Mouse (Mus musculus) MEL (cell line): ENCODE measurements around the gene Sar1a. TPM values are rescaled to one million over a fixed set of nuclear protein-coding genes. Genes with fewer than 3 reads are reported as not detected.
A peak's percentile ranks its signal among the peaks of the same experiment; 100 is the strongest.

ENCODE experiments used
- DNase-seq: peaks from one replicate; pipeline ENCODE4 v3.0.0; 2011; ENCODE audit warnings: low read depth, low spot score
- H3K27ac ChIP-seq: 2 replicates; pipeline ENCODE4 v1.5.1; 2012; ENCODE audit warnings: low read depth, mild to moderate bottlenecking, control low read depth, low read length, moderate library complexity; ENCODE audit not compliant: control insufficient read depth
- H3K27me3 ChIP-seq, 2 experiments: fragments of 150-350 bp in 1 of 2; sonication (generic) in 1 of 2; 2 replicates each; pipeline ENCODE4 v1.6.1; 2012; ENCODE audit warnings: low read length in 2 of 2, mild to moderate bottlenecking in 2 of 2, improper control_type of control experiment in 1 of 2, moderate library complexity in 1 of 2; ENCODE audit not compliant: insufficient read depth in 2 of 2, control insufficient read depth in 1 of 2
- H3K36me3 ChIP-seq, 2 experiments: 2 replicates each; pipeline ENCODE4 v1.6.1; 2012 to 2014; ENCODE audit warnings: low read length in 2 of 2, improper control_type of control experiment in 1 of 2, inconsistent platforms in 1 of 2, mild to moderate bottlenecking in 1 of 2; ENCODE audit not compliant: insufficient read depth in 2 of 2, control insufficient read depth in 1 of 2
- H3K4me1 ChIP-seq, 2 experiments: fragments of 150-350 bp in 1 of 2; sonication (generic) in 1 of 2; 2 replicates each; pipeline ENCODE4 v1.6.1; 2012; ENCODE audit warnings: low read length in 2 of 2, improper control_type of control experiment in 1 of 2, mild to moderate bottlenecking in 1 of 2; ENCODE audit not compliant: insufficient read depth in 2 of 2, control insufficient read depth in 1 of 2
- H3K4me3 ChIP-seq, 2 experiments: fragments of 150-350 bp in 1 of 2; sonication (generic) in 1 of 2; 2 replicates each; pipeline ENCODE4 v1.5.1; 2012; ENCODE audit warnings: low read depth in 2 of 2, low read length in 2 of 2, mild to moderate bottlenecking in 2 of 2, moderate library complexity in 2 of 2, control low read depth in 1 of 2, improper control_type of control experiment in 1 of 2; ENCODE audit not compliant: control insufficient read depth in 1 of 2, insufficient read depth in 1 of 2
- H3K79me2 ChIP-seq: 2 replicates; pipeline ENCODE4 v1.6.1; 2012; ENCODE audit warnings: mild to moderate bottlenecking, low read length, moderate library complexity; ENCODE audit not compliant: control insufficient read depth, poor library complexity, insufficient read depth
- H3K9ac ChIP-seq: 2 replicates; pipeline ENCODE4 v1.6.1; 2012; ENCODE audit warnings: low read depth, mild to moderate bottlenecking, control low read depth, low read length, moderate library complexity; ENCODE audit not compliant: control insufficient read depth, poor library complexity, severe bottlenecking
- H3K9me3 ChIP-seq: fragments of 150-350 bp; sonication (generic); replicated peaks from 2 replicates; pipeline ENCODE4 v1.6.1; 2012; ENCODE audit warnings: mild to moderate bottlenecking, low read length, improper control_type of control experiment, moderate library complexity; ENCODE audit not compliant: insufficient read depth
- CHD2 ChIP-seq: IDR thresholded peaks from 2 replicates; pipeline ENCODE4 v1.6.1; 2011; ENCODE audit warnings: low read length, improper control_type of control experiment
- CTCF ChIP-seq, 3 experiments: IDR thresholded peaks in 2 of 3; conservative IDR thresholded peaks in 1 of 3; 2 replicates each; pipeline ENCODE4 v1.5.1; 2011 to 2012; ENCODE audit warnings: low read length in 3 of 3, low read depth in 2 of 3, mild to moderate bottlenecking in 2 of 3, improper control_type of control experiment in 1 of 3, inconsistent platforms in 1 of 3, mixed read lengths in 1 of 3, moderate library complexity in 1 of 3; ENCODE audit not compliant: control insufficient read depth in 1 of 3, insufficient read depth in 1 of 3, poor library complexity in 1 of 3, severe bottlenecking in 1 of 3
- E2F4 ChIP-seq: IDR thresholded peaks from 2 replicates; pipeline ENCODE4 v1.6.1; 2011; ENCODE audit warnings: low read depth, low read length, improper control_type of control experiment, borderline replicate concordance
- EP300 ChIP-seq, 2 experiments: IDR thresholded peaks; 2 replicates each; pipeline ENCODE4 v1.6.1; 2011; ENCODE audit warnings: improper control_type of control experiment in 2 of 2, low read length in 2 of 2, low read depth in 1 of 2, mild to moderate bottlenecking in 1 of 2
- MAX ChIP-seq: IDR thresholded peaks from 2 replicates; pipeline ENCODE4 v1.6.1; 2011; ENCODE audit warnings: low read length, improper control_type of control experiment
- MEF2A ChIP-seq: IDR thresholded peaks from 2 replicates; pipeline ENCODE4 v1.6.1; 2014; ENCODE audit warnings: low read depth, mild to moderate bottlenecking, inconsistent platforms, low read length, improper control_type of control experiment; ENCODE audit not compliant: poor library complexity, insufficient replicate concordance, severe bottlenecking; ENCODE audit errors: extremely low read depth
- MXI1 ChIP-seq: IDR thresholded peaks from 2 replicates; pipeline ENCODE4 v1.6.1; 2011; ENCODE audit warnings: mild to moderate bottlenecking, low read depth, low read length, improper control_type of control experiment
- POLR2AphosphoS5 ChIP-seq: IDR thresholded peaks from 2 replicates; pipeline ENCODE4 v1.6.1; 2012; ENCODE audit warnings: low read depth, borderline replicate concordance, mild to moderate bottlenecking, inconsistent platforms, low read length, moderate library complexity, mixed read lengths
- RAD21 ChIP-seq: IDR thresholded peaks from 2 replicates; pipeline ENCODE4 v1.6.1; 2011; ENCODE audit warnings: mild to moderate bottlenecking, low read depth, low read length, improper control_type of control experiment
- RCOR1 ChIP-seq: IDR thresholded peaks from 2 replicates; pipeline ENCODE4 v1.6.1; 2012; ENCODE audit warnings: low read depth, mild to moderate bottlenecking, inconsistent platforms, low read length, improper control_type of control experiment
- SIN3A ChIP-seq: IDR thresholded peaks from 2 replicates; pipeline ENCODE4 v1.6.1; 2012; ENCODE audit warnings: low read length, improper control_type of control experiment, inconsistent platforms
- SMC3 ChIP-seq: IDR thresholded peaks from 2 replicates; pipeline ENCODE4 v1.6.1; 2011; ENCODE audit warnings: low read depth, low read length, improper control_type of control experiment
- TBP ChIP-seq: IDR thresholded peaks from 2 replicates; pipeline ENCODE4 v1.8.0; 2011; ENCODE audit warnings: low read depth, low read length, improper control_type of control experiment
- USF2 ChIP-seq, 2 experiments: IDR thresholded peaks; 2 replicates each; pipeline ENCODE4 v1.6.1; 2011 to 2012; ENCODE audit warnings: improper control_type of control experiment in 2 of 2, low read length in 2 of 2, borderline replicate concordance in 1 of 2, inconsistent platforms in 1 of 2, low read depth in 1 of 2, mild to moderate bottlenecking in 1 of 2; ENCODE audit not compliant: insufficient read depth in 1 of 2
- ZC3H11A ChIP-seq: IDR thresholded peaks from 2 replicates; pipeline ENCODE4 v1.6.1; 2012; ENCODE audit warnings: low read depth, mild to moderate bottlenecking, inconsistent platforms, low read length, improper control_type of control experiment
- polyA plus RNA-seq, 2 experiments: library from polyadenylated mRNA; stranded (reverse) in 1 of 2; unstranded in 1 of 2; fragments of >175 nt in 1 of 2; fragments of >200 nt in 1 of 2; gene quantifications; 2 replicates each; pipeline versions ENCODE4 v1.2.1 to v1.2.4; 2012; ENCODE audit warnings: low replicate concordance in 2 of 2, low read depth in 1 of 2; ENCODE audit not compliant: insufficient read length in 2 of 2, insufficient read depth in 1 of 2, missing spikeins in 1 of 2
- total RNA-seq: library from RNA; depleted of rRNA; stranded (reverse); fragments of 300-350 nt; gene quantifications from 2 replicates; pipeline ENCODE4 v1.2.3, GENCODE M21; 2012

Sar1a gene
- total and polyA plus RNA-seq, 3 experiments: 133 to 135 TPM; not detected in 1

DNA sequence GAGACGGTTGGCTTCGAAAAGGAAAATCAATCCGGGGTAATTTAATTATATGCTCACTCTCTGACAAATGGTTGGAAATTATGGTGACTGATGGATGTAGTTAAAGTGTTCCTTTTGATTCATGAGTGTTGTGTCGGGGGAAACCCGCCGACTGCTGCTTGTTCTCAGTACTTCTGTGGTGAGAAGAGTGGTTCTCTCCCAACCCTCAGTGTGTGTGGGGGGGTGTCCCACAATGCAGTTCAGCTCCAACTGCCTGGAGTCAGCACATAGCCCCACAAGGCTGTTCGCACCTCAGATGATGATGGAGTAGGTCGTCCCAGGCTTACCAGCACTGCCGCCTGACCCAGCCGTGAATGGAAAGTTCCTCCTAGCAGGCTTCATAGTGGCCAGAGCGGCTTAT is 49.1 kb downstream of the Sar1a start:
- TF ChIP-seq EP300 (IDR thresholded peaks at IDR 0.05; ENCODE audit: low read depth in 1 of 2, low read length in 2 of 2): no peak
- no peak for DNase-seq
- Histone ChIP-seq H3K36me3 (no peaks in the 10 kb centered on the region; a peak in 1 of 4 replicates), H3K4me1 (no peaks in the 10 kb centered on the region), H3K79me2 (no peaks in the 10 kb centered on the region), H3K9me3 (no peaks in the 10 kb centered on the region), H3K9ac (no peak overlapping the region), H3K4me3 (no peak overlapping the region), H3K27me3 (no peaks in the 10 kb centered on the region), H3K27ac (no peak overlapping the region)

- no peaks in the 10 kb centered on the region for H3K4me1 ChIP-seq
- H3K9ac ChIP-seq: no peak overlapping the region
- no peaks in the 10 kb centered on the region for H3K9me3 ChIP-seq
- no peaks in the 10 kb centered on the region for H3K79me2 ChIP-seq
- H3K27ac ChIP-seq: no peak overlapping the region
- H3K36me3 ChIP-seq: no peaks in the 10 kb centered on the region; a peak in 1 of 4 replicates
- no peak for TF ChIP-seq ZC3H11A
- peak; percentile 2 to 31 (median 14); a peak in 3 of 6 replicates for TF ChIP-seq CTCF (IDR thresholded peaks at IDR 0.05 in 2 of 3, conservative IDR thresholded peaks at IDR 0.05 in 1 of 3; ENCODE audit: control insufficient read depth in 1 of 3, insufficient read depth in 1 of 3, low read depth in 2 of 3, low read length in 3 of 3, poor library complexity in 1 of 3, severe bottlenecking in 1 of 3)
- DNase-seq: no peak
- no peaks in the 10 kb centered on the region for H3K27me3 ChIP-seq
- H3K4me3 ChIP-seq: no peak overlapping the region
Observed at GRCm38 (mm10) chr10:61730171-61730570, 50.1 kb downstream of the Sar1a start.

GRCm38 (mm10) chr10:61734377-61734776 is 54.3 kb downstream of the Sar1a start:
- Histone ChIP-seq H3K4me1 (no peaks in the 10 kb centered on the region), H3K79me2 (no peaks in the 10 kb centered on the region), H3K27me3 (no peaks in the 10 kb centered on the region), H3K36me3 (no peaks in the 10 kb centered on the region; a peak in 1 of 4 replicates), H3K4me3 (no peak overlapping the region), H3K9ac (no peak overlapping the region), H3K9me3 (no peaks in the 10 kb centered on the region), H3K27ac (no peak overlapping the region)
- TF ChIP-seq USF2 (IDR thresholded peaks at IDR 0.05; ENCODE audit: borderline replicate concordance in 1 of 2, insufficient read depth in 1 of 2, low read depth in 1 of 2, low read length in 2 of 2): no peak
- peak; percentile 67 for TF ChIP-seq RAD21
- peak; percentile 57 for TF ChIP-seq ZC3H11A
- no peak for TF ChIP-seq SIN3A
- TF ChIP-seq SMC3: peak; percentile 71
- peak; percentile 81 to 85 (median 82) for TF ChIP-seq CTCF (IDR thresholded peaks at IDR 0.05 in 2 of 3, conservative IDR thresholded peaks at IDR 0.05 in 1 of 3; ENCODE audit: control insufficient read depth in 1 of 3, insufficient read depth in 1 of 3, low read depth in 2 of 3, low read length in 3 of 3, poor library complexity in 1 of 3, severe bottlenecking in 1 of 3)
- peak; percentile 57 for DNase-seq

DNA sequence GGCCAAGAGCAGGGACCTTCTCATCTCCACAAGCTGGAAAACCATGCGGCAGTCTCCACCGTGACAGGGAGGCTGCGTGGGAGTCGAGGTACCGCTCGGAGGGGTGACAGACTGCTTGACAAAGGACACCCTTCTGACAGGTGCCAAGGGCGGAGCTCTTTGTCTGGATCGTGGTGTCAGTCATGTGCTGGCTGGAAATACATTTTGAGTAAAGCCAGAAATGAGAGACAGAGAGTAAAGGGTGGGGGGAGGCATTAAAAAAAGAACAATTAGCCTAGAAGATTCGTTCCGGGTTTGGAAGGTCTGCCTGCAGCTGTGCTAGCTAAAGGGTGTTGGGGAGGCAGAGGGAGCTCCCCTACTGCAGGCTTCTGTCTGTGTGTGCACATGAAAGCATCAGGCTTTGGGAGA is 56.6 kb downstream of the Sar1a start:
- TF ChIP-seq MXI1 (no peak), RAD21 (no peak), E2F4 (no peak), EP300 (IDR thresholded peaks at IDR 0.05; ENCODE audit: low read depth in 1 of 2, low read length in 2 of 2) (no peak), CHD2 (no peak), USF2 (IDR thresholded peaks at IDR 0.05; ENCODE audit: borderline replicate concordance in 1 of 2, insufficient read depth in 1 of 2, low read depth in 1 of 2, low read length in 2 of 2) (no peak), POLR2AphosphoS5 (no peak), MEF2A (no peak), CTCF (IDR thresholded peaks at IDR 0.05 in 2 of 3, conservative IDR thresholded peaks at IDR 0.05 in 1 of 3; ENCODE audit: control insufficient read depth in 1 of 3, insufficient read depth in 1 of 3, low read depth in 2 of 3, low read length in 3 of 3, poor library complexity in 1 of 3, severe bottlenecking in 1 of 3) (no peak), SMC3 (no peak), RCOR1 (no peak), MAX (no peak), TBP (no peak)
- DNase-seq: no peak
- H3K4me1 ChIP-seq: no peaks in the 10 kb centered on the region
- H3K36me3 ChIP-seq: no peaks in the 10 kb centered on the region
- H3K9ac ChIP-seq: no peak overlapping the region
- no peaks in the 10 kb centered on the region for H3K9me3 ChIP-seq
- no peak overlapping the region for H3K4me3 ChIP-seq
- no peak overlapping the region for H3K27ac ChIP-seq
- no peaks in the 10 kb centered on the region for H3K79me2 ChIP-seq
- no peaks in the 10 kb centered on the region for H3K27me3 ChIP-seq
